Mouse (Mus musculus): ENCODE results near the gene Mss51.
A peak's percentile ranks its signal among the peaks of the same experiment; 100 is the strongest.

Gene Mss51

GRCm38 (mm10) chr14:20451765-20452331 lies 44.9 kb downstream of the Mss51 start, which contains the start of gene Cfap70:
TSS of gene Cfap70 (minus strand) at chr14:20452226.
- peak; percentile 24 to 52 for DNase-seq (ENCODE audit: low spot score in 2 of 2)

- peak in 1 of 2 experiments; percentile 12 for DNase-seq (ENCODE audit: low spot score in 2 of 2)
Measured at GRCm38 (mm10) chr14:20451302-20451701, 45.4 kb downstream of the Mss51 start.

- peak in 1 of 2 experiments; percentile 16 for DNase-seq (ENCODE audit: low spot score in 2 of 2)
Measured at GRCm38 (mm10) chr14:20447209-20447608, 49.5 kb downstream of the Mss51 start.

GRCm38 (mm10) chr14:20442252-20442651 lies 54.4 kb downstream of the Mss51 start:
- no peak for DNase-seq (ENCODE audit: low spot score in 2 of 2)

GRCm38 (mm10) chr14:20436976-20437375 lies 59.7 kb downstream of the Mss51 start:
- DNase-seq (ENCODE audit: low spot score in 2 of 2) = no peak
